Mouse (Mus musculus): ENCODE measurements at regions not wholly inside any gene's neighbourhood (a gene's known extent, or its start where the extent isn't known, plus 50 kb on each side); places are given as distances from the start of the nearest gene placed in this dataset.

GRCm38 (mm10) chr8:103144835-103145234 lies 359.4 kb upstream of the Cdh11 start:
- DNase-seq (ENCODE audit: low read depth, low spot score): no peak

GRCm38 (mm10) chr8:103148013-103148412 lies 362.6 kb upstream of the Cdh11 start:
- DNase-seq (ENCODE audit: low read depth, low spot score): no peak

- DNase-seq (ENCODE audit: low read depth, low spot score): no peak
Observed at GRCm38 (mm10) chr8:103148447-103148846, 363.0 kb upstream of the Cdh11 start.

GRCm38 (mm10) chr8:103166623-103167316 lies 381.3 kb upstream of the Cdh11 start:
- no peak for DNase-seq (ENCODE audit: low read depth, low spot score)

- no peak for DNase-seq (ENCODE audit: low read depth, low spot score)
Observed at GRCm38 (mm10) chr8:103173313-103173712, 387.9 kb upstream of the Cdh11 start.

- no peak for DNase-seq (ENCODE audit: low read depth, low spot score)
Observed at GRCm38 (mm10) chr8:103173803-103174429, 388.5 kb upstream of the Cdh11 start.

- DNase-seq (ENCODE audit: low read depth, low spot score): no peak
Observed at GRCm38 (mm10) chr8:103180661-103181060, 395.2 kb upstream of the Cdh11 start.

GRCm38 (mm10) chr8:103188720-103189498 lies 403.5 kb upstream of the Cdh11 start:
- no peak for DNase-seq (ENCODE audit: low read depth, low spot score)

GRCm38 (mm10) chr8:103198251-103198650 lies 412.8 kb upstream of the Cdh11 start:
- DNase-seq (ENCODE audit: low read depth, low spot score): no peak

GRCm38 (mm10) chr8:103199696-103200615 lies 414.5 kb upstream of the Cdh11 start:
- DNase-seq (ENCODE audit: low read depth, low spot score): no peak

GRCm38 (mm10) chr8:103203710-103204109 lies 418.3 kb upstream of the Cdh11 start:
- DNase-seq (ENCODE audit: low read depth, low spot score): no peak

GRCm38 (mm10) chr8:103214606-103215005 lies 429.2 kb upstream of the Cdh11 start:
- no peak for DNase-seq (ENCODE audit: low read depth, low spot score)

- no peak for DNase-seq (ENCODE audit: low read depth, low spot score)
Observed at GRCm38 (mm10) chr8:103230741-103231475, 445.5 kb upstream of the Cdh11 start.

- no peak for DNase-seq (ENCODE audit: low read depth, low spot score)
Observed at GRCm38 (mm10) chr8:103234374-103234773, 448.9 kb upstream of the Cdh11 start.

- no peak for DNase-seq (ENCODE audit: low read depth, low spot score)
Observed at GRCm38 (mm10) chr8:103235614-103236013, 450.2 kb upstream of the Cdh11 start.

- no peak for DNase-seq (ENCODE audit: low read depth, low spot score)
Observed at GRCm38 (mm10) chr8:103238456-103238970, 453.1 kb upstream of the Cdh11 start.

- no peak for DNase-seq (ENCODE audit: low read depth, low spot score)
Observed at GRCm38 (mm10) chr8:103244169-103244568, 458.7 kb upstream of the Cdh11 start.

GRCm38 (mm10) chr8:103244658-103245057 lies 459.2 kb upstream of the Cdh11 start:
- no peak for DNase-seq (ENCODE audit: low read depth, low spot score)

- DNase-seq (ENCODE audit: low read depth, low spot score): no peak
Observed at GRCm38 (mm10) chr8:103245864-103246263, 460.4 kb upstream of the Cdh11 start.

- no peak for DNase-seq (ENCODE audit: low read depth, low spot score)
Observed at GRCm38 (mm10) chr8:103261236-103261635, 475.8 kb upstream of the Cdh11 start.

- no peak for DNase-seq (ENCODE audit: low read depth, low spot score)
Observed at GRCm38 (mm10) chr8:103270035-103270434, 484.6 kb upstream of the Cdh11 start.

All from CD4-positive helper T cell, adult 2 months (primary cell).